Mouse (Mus musculus) C2C12 (cell line): ENCODE measurements around the gene Jag2. TPM values are rescaled to one million over a fixed set of nuclear protein-coding genes. Genes with fewer than 3 reads are reported as not detected.

Source experiments
- H3K27me3 ChIP-seq: one replicate; pipeline ENCODE4 v1.6.1; 2011; ENCODE audit not compliant: control insufficient read depth, insufficient read depth, insufficient read length
- H3K36me3 ChIP-seq: one replicate; pipeline ENCODE4 v1.6.1; 2011; ENCODE audit not compliant: control insufficient read depth, insufficient read depth
- H3K4me3 ChIP-seq: one replicate; pipeline ENCODE4 v1.5.1; 2011; ENCODE audit warnings: mild to moderate bottlenecking, control low read depth; ENCODE audit not compliant: poor library complexity, insufficient read depth, severe bottlenecking
- H3K79me2 ChIP-seq: one replicate; pipeline ENCODE4 v1.6.1; 2011; ENCODE audit not compliant: control insufficient read depth, insufficient read depth
- H3K79me3 ChIP-seq: one replicate; pipeline ENCODE4 v1.6.1; 2011; ENCODE audit warnings: low read depth, control low read depth
- H3ac ChIP-seq: one replicate; pipeline ENCODE3; 2011; ENCODE audit warnings: low read depth; ENCODE audit not compliant: control insufficient read depth, insufficient read length
- CEBPB ChIP-seq: IDR thresholded peaks from one replicate; pipeline ENCODE4 v1.6.1; 2011; ENCODE audit warnings: low read depth, mild to moderate bottlenecking, control low read depth, moderate library complexity
- CTCF ChIP-seq: IDR thresholded peaks from one replicate; pipeline ENCODE4 v1.5.1; 2011; ENCODE audit not compliant: control insufficient read depth, insufficient read depth, insufficient read length
- FOSL1 ChIP-seq: IDR thresholded peaks from one replicate; pipeline ENCODE4 v1.8.0; 2011; ENCODE audit warnings: mild to moderate bottlenecking, low read length; ENCODE audit not compliant: poor library complexity, insufficient read depth, severe bottlenecking
- MAX ChIP-seq: IDR thresholded peaks from one replicate; pipeline ENCODE4 v1.6.1; 2011; ENCODE audit warnings: mild to moderate bottlenecking, control low read depth
- MYOD1 ChIP-seq: IDR thresholded peaks from one replicate; pipeline ENCODE4 v1.6.1; 2011; ENCODE audit warnings: low read depth; ENCODE audit not compliant: control insufficient read depth, insufficient read length
- MYOG ChIP-seq: IDR thresholded peaks from one replicate; pipeline ENCODE4 v1.6.1; 2011; ENCODE audit not compliant: control insufficient read depth, insufficient read length; ENCODE audit errors: extremely low read depth
- USF1 ChIP-seq: IDR thresholded peaks from one replicate; pipeline ENCODE4 v1.6.1; 2011; ENCODE audit warnings: low read depth, mild to moderate bottlenecking, control low read depth, moderate library complexity
- polyA plus RNA-seq: library from polyadenylated mRNA; unstranded; fragments of >200 nt; fragmentation: generic; extraction: Trizol; gene quantifications from one replicate; pipeline ENCODE4 v1.2.1, GENCODE M21; 2012; ENCODE audit warnings: missing spikeins

Jag2 gene
- polyA plus RNA-seq, 1 experiment = 85.1 TPM

DNA sequence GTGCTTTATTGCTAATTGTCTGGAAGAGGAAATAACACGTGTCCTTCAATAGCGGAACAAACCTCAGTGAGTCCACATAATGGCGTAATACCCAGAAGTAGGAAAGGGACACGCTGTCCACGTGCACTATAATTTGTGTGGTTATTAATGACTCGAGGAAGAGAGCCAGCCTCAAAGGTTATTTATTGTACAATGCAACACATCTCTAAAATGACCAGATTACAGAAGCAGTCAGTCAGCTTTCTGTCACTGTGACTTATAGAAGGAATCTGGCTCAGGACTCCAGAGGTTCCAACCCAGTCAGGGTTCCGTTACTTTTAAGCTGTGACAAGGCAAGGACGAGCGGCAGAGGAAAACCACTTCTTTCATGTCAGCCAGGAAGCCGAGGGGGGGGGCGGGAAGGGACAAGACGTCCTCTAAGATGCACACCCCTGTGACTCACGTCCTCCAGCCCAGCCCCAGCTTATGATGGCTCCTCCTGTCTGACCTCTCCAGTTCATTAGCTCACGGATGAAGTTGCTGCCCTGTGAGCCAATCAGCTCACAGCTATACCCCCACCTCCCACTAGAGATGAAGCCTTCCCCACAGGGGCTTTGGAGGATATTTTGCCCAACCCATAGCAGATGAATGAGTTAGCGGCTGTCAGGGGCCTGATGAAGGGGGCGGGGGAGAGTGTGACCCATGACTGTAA lies 31.9 kb downstream of the Jag2 start:
- Histone ChIP-seq H3K27me3 (no peaks in the 10 kb centered on the region), H3K4me3 (no peak overlapping the region), H3K79me3 (no peaks in the 10 kb centered on the region), H3K79me2 (no peaks in the 10 kb centered on the region), H3K36me3 (no peaks in the 10 kb centered on the region), H3ac (peak overlapping the region; percentile 25)
- TF ChIP-seq CTCF (no peak), MYOG (no peak), MYOD1 (no peak), USF1 (no peak), FOSL1 (no peak), CEBPB (peak; percentile 34), MAX (peak; percentile 65)

DNA sequence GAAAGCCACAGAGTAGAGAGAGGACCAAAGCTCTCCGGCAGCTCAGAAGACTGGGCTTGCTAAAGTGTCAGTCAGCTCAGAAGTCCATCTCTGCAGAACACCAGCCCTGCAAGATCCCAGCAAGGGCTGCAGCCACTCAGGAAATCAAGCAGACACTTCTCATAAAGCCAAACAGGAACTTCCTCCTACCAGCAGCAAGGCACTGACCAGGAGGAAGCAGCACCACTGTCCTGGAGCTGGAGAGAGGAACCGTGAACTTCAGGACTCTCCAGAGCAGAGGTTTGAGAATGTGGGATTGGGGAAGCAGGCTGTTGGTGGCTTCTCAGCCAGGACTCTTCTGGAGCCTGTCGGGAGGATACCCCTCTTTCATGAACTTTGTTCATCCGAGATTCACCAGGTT lies 34.6 kb downstream of the Jag2 start:
- Histone ChIP-seq H3ac (no peak overlapping the region), H3K36me3 (no peaks in the 10 kb centered on the region), H3K27me3 (no peaks in the 10 kb centered on the region), H3K79me3 (no peaks in the 10 kb centered on the region), H3K4me3 (no peak overlapping the region), H3K79me2 (no peaks in the 10 kb centered on the region)
- TF ChIP-seq MAX (no peak), CTCF (no peak), CEBPB (no peak), USF1 (no peak), MYOG (no peak), FOSL1 (no peak), MYOD1 (no peak)

DNA sequence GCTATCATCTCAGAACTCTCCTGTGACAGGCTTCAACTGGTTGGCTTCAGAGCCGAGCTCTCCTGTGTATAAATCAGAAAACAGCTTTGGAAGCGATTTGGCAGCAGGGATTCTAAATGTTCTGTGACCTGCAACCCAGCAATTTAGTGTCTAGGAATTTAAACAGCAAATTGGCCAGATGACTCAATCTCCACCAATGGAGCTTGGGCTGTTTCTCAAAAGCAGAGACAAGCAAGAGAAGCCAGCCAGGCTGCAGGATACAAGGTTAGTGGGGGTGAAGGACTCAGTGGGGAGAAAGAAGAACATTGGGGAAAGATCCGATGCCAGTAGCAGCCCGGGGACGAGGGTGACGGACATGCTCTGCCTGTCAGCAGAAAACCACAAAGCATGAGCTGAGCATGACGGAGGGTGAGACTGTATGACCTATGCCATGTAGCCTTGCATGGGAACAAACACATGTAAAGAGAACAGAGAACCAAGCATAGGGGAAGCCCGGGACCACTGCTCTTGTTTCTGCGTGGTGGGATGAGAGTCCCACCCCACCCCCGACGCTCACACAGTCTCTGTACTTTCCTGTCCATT lies 35.2 kb downstream of the Jag2 start:
- H3K36me3 ChIP-seq = no peaks in the 10 kb centered on the region
- no peak overlapping the region for H3ac ChIP-seq
- no peaks in the 10 kb centered on the region for H3K79me2 ChIP-seq
- TF ChIP-seq MYOD1 (no peak), CEBPB (no peak), MAX (no peak), FOSL1 (no peak), USF1 (no peak)
- H3K4me3 ChIP-seq = no peak overlapping the region
- H3K27me3 ChIP-seq = no peaks in the 10 kb centered on the region
- no peaks in the 10 kb centered on the region for H3K79me3 ChIP-seq

DNA sequence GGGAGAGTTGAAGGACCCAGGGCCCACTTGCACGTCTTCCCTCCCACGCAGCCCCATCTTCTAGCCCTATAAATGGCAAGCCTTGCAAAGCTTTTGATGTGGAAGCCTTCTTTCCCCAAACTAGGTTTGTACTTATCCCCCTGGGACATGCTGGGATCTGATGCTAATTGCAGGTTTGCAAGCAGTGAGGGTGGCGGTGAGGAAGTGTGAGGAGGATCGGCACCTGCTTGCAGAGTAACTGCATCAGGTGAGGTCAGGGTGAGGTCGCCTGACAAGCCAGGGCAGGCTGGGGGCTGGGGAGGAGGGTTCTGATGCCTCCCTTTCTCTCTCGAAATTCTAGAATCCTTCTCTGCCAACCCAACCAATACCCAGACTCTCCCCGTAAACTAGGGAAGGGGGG lies 44.1 kb downstream of the Jag2 start:
- TF ChIP-seq CTCF = no peak
- no peak for TF ChIP-seq MYOG
- TF ChIP-seq FOSL1 = no peak
- no peak for TF ChIP-seq MYOD1
- TF ChIP-seq USF1 = no peak
- TF ChIP-seq CEBPB = no peak
- TF ChIP-seq MAX = no peak
- no peaks in the 10 kb centered on the region for H3K36me3 ChIP-seq

DNA sequence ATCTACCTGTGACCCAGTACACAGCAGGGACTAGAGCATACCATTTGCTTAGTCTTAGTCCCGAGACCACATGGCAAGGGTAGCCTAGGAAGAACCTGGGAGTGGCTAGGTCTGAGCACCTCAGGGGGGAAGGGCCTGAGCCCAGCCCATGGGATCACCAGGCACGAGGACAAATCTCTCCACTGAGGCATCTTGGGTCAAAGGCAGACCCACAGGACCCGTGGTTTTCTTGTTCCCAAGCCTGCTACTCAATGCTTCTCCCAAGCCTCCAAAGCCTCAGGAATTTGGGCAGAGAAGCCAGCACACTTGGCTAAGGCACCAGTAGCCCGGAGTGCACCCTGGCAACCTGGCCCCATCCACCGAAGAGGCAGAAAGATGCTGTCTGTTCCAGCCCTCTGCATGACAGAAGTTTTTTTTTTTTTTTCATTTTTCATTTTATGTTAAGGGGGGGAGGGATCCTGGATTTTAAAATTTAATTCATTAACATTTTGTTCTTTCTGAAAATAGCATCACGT lies 48.2 kb downstream of the Jag2 start:
- H3K4me3 ChIP-seq = no peak overlapping the region
- no peaks in the 10 kb centered on the region for H3K36me3 ChIP-seq
- no peaks in the 10 kb centered on the region for H3K79me3 ChIP-seq
- H3K79me2 ChIP-seq = no peaks in the 10 kb centered on the region
- no peak overlapping the region for H3ac ChIP-seq
- no peak for TF ChIP-seq MYOG
- no peak for TF ChIP-seq MAX
- TF ChIP-seq USF1 = no peak
- no peaks in the 10 kb centered on the region for H3K27me3 ChIP-seq

More for the DNA sequence above, 44.1 kb downstream of the Jag2 start:
- H3K79me2 ChIP-seq = no peaks in the 10 kb centered on the region
- H3K79me3 ChIP-seq = no peaks in the 10 kb centered on the region
- H3ac ChIP-seq = no peak overlapping the region
- no peaks in the 10 kb centered on the region for H3K27me3 ChIP-seq
- no peak overlapping the region for H3K4me3 ChIP-seq

DNA sequence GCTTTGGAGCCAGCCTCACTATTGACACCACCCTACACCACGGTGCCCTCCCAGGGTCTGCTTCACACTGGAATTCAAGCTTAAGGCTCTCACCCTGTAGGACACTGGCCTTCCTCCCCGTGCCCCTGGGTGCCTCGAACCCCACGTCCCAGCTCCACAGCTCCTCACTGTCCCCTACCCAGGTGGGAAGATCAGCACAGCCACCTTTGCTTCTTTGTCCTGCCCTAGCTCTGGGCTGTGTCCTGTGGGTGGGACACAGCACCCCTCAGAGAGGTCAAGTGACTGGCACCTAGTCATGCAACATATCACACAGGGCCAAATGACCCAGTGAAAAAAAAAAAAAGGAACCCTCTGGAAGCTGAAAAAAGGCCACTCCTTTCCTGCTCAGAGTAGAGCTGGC lies 48.9 kb downstream of the Jag2 start:
- no peaks in the 10 kb centered on the region for H3K79me2 ChIP-seq
- no peaks in the 10 kb centered on the region for H3K79me3 ChIP-seq
- H3ac ChIP-seq = no peak overlapping the region
- no peaks in the 10 kb centered on the region for H3K27me3 ChIP-seq
- no peaks in the 10 kb centered on the region for H3K36me3 ChIP-seq
- no peak for TF ChIP-seq MYOG
- TF ChIP-seq USF1 = no peak
- no peak for TF ChIP-seq CTCF
- TF ChIP-seq CEBPB = no peak
- TF ChIP-seq FOSL1 = no peak
- TF ChIP-seq MAX = no peak
- TF ChIP-seq MYOD1 = no peak
- no peak overlapping the region for H3K4me3 ChIP-seq
